ENCODE assay signal across 7 mouse cellular contexts in genomic region chr7:28268042-28268531, GRCm38 (mm10). TPM values are rescaled to one million over a fixed set of nuclear protein-coding genes. Genes with fewer than 3 reads are reported as not detected.
A peak's percentile ranks its signal among the peaks of the same experiment; 100 is the strongest.
DNase-seq lines count a peak whose midpoint lies in the region; ATAC-seq and TF ChIP-seq lines count a peak whose summit lies in the region.

No protein-coding gene starts in this region.

- peak; percentile 62 for ATAC-seq in intestine, postnatal 0 days
- peak; percentile 66 for ATAC-seq in limb, embryonic 12.5 days (ENCODE audit: insufficient number of reproducible peaks, insufficient read depth, low FRiP score, low TSS enrichment, low read depth)
- peak; percentile 84 for ATAC-seq in midbrain, embryonic 13.5 days

- peak overlapping the region; percentile 82 for H3K9ac ChIP-seq in intestine, postnatal 0 days (ENCODE audit: low read depth, low read length)
- peak overlapping the region; percentile 97 for H3K9ac ChIP-seq in limb, embryonic 12.5 days (replicated peaks)
- peak overlapping the region; percentile 100 for H3K9ac ChIP-seq in midbrain, embryonic 13.5 days (replicated peaks)

- TF ChIP-seq CTCF in intestine, postnatal 0 days (IDR thresholded peaks at IDR 0.05; ENCODE audit: low read depth) = no peak

- WGBS in intestine, postnatal 0 days = under 1% methylated on average over 60 of the region's 62 CpGs
- under 1% methylated on average over 62 of the region's 62 CpGs for WGBS in limb, embryonic 12.5 days
- WGBS in midbrain, embryonic 13.5 days = under 1% methylated on average over 52 of the region's 62 CpGs

- H3K9me3 ChIP-seq in intestine, postnatal 0 days (ENCODE audit: control insufficient read depth) = no peaks in the 10 kb centered on the region
- peaks cover 11% of the 10 kb centered on the region; the same call in 1 of the 2 replicates for H3K9me3 ChIP-seq in limb, embryonic 12.5 days
- H3K9me3 ChIP-seq in midbrain, embryonic 13.5 days = 0 out of 2 replicates have a peak, but pooled peaks cover 3% of the 10 kb centered on the region

- H3K36me3 ChIP-seq in intestine, postnatal 0 days (ENCODE audit: control insufficient read depth, insufficient read depth) = peaks cover 3% of the 10 kb centered on the region; the same call in 1 of the 2 replicates
- H3K36me3 ChIP-seq in limb, embryonic 12.5 days = peaks cover 32% of the 10 kb centered on the region
- H3K36me3 ChIP-seq in midbrain, embryonic 13.5 days = peaks cover 32% of the 10 kb centered on the region

- peak overlapping the region; percentile 89 for H3K4me2 ChIP-seq in intestine, postnatal 0 days (replicated peaks; ENCODE audit: low read depth)
- peak overlapping the region; percentile 79 for H3K4me2 ChIP-seq in limb, embryonic 12.5 days
- H3K4me2 ChIP-seq in midbrain, embryonic 13.5 days (replicated peaks) = peak overlapping the region; percentile 86

- peak overlapping the region; percentile 73 for H3K27ac ChIP-seq in intestine, postnatal 0 days (ENCODE audit: low read depth, low read length)
- peak overlapping the region; percentile 92 for H3K27ac ChIP-seq in limb, embryonic 12.5 days
- peak overlapping the region; percentile 97 for H3K27ac ChIP-seq in midbrain, embryonic 13.5 days

- no peaks in the 10 kb centered on the region for H3K4me1 ChIP-seq in intestine, postnatal 0 days (replicated peaks; ENCODE audit: control insufficient read depth, insufficient read depth, low read length)
- peaks cover 7% of the 10 kb centered on the region; the same call in 1 of the 2 replicates for H3K4me1 ChIP-seq in limb, embryonic 12.5 days (replicated peaks)
- H3K4me1 ChIP-seq in midbrain, embryonic 13.5 days (replicated peaks) = peaks cover 17% of the 10 kb centered on the region

- H3K4me3 ChIP-seq in intestine, postnatal 0 days (ENCODE audit: low read depth, low read length) = peak overlapping the region; percentile 73
- peak overlapping the region; percentile 92 for H3K4me3 ChIP-seq in limb, embryonic 12.5 days (replicated peaks)
- peak overlapping the region; percentile 94 for H3K4me3 ChIP-seq in midbrain, embryonic 13.5 days (replicated peaks)

- peak; percentile 40 for DNase-seq in adrenal gland, adult 8-10 months
- peak; percentile 65 for DNase-seq in embryo, embryonic 10.5 days (ENCODE audit: low spot score)
- DNase-seq in heart, adult 18-20 months = peak; percentile 62 to 69
- DNase-seq in spleen, postnatal 36 days (ENCODE audit: low spot score in 2 of 2) = peak; percentile 8 to 12

- no peaks in the 10 kb centered on the region for H3K27me3 ChIP-seq in intestine, postnatal 0 days (replicated peaks; ENCODE audit: control insufficient read depth, insufficient read depth, low read length)
- H3K27me3 ChIP-seq in limb, embryonic 12.5 days = no peaks in the 10 kb centered on the region
- H3K27me3 ChIP-seq in midbrain, embryonic 13.5 days = no peaks in the 10 kb centered on the region

RNA-seq across cellular contexts. Expression of gene Eid2, which starts 0.4 kb away (rescaled TPM):
- total RNA-seq in adrenal gland, adult 8-10 months (2022) = 10 to 100 TPM; 22.6 to 28.2 (median 24.6) TPM
- total RNA-seq in heart, adult 18-20 months (2021) = 10 to 100 TPM; 11.5 to 12.4 TPM
- polyA plus RNA-seq in intestine, postnatal 0 days (2015; fragmentation: Nextera tagmentation; extraction: Ambion mirVana) = 3.1 and 3.7 TPM in 2 replicates
- polyA plus RNA-seq in limb, embryonic 12.5 days (2016; fragmentation: Nextera tagmentation; extraction: Ambion mirVana) = 5.4 and 18.9 TPM in 2 replicates
- polyA plus RNA-seq in midbrain, embryonic 13.5 days (2015; fragmentation: Nextera tagmentation; extraction: Ambion mirVana) = 3.8 and 4.3 TPM in 2 replicates

RNA-seq across cellular contexts. Expression of gene Eid2b, which starts 9.5 kb away (rescaled TPM):
- 10 to 100 TPM; 17.2 to 19.9 (median 18.7) TPM for total RNA-seq in adrenal gland, adult 8-10 months (2022)
- total RNA-seq in heart, adult 18-20 months (2021) = 10 to 100 TPM; 13.9 to 15.5 TPM
- 6.8 and 7.0 TPM in 2 replicates for polyA plus RNA-seq in intestine, postnatal 0 days (2015; fragmentation: Nextera tagmentation; extraction: Ambion mirVana)
- 17.6 and 18.5 TPM in 2 replicates for polyA plus RNA-seq in limb, embryonic 12.5 days (2016; fragmentation: Nextera tagmentation; extraction: Ambion mirVana)
- 36.7 and 41.4 TPM in 2 replicates for polyA plus RNA-seq in midbrain, embryonic 13.5 days (2015; fragmentation: Nextera tagmentation; extraction: Ambion mirVana)

RNA-seq across cellular contexts. Expression of gene Selenov, which starts 22.9 kb away (rescaled TPM):
- total RNA-seq in adrenal gland, adult 8-10 months (2022) = under 1 TPM in 1 of 4 experiments, not detected in 3; 0.28 TPM
- total RNA-seq in heart, adult 18-20 months (2021) = not detected
- polyA plus RNA-seq in intestine, postnatal 0 days (2015; fragmentation: Nextera tagmentation; extraction: Ambion mirVana) = 0.24 TPM in 1 of 2 replicates, not detected in the other
- not detected in 2 replicates for polyA plus RNA-seq in limb, embryonic 12.5 days (2016; fragmentation: Nextera tagmentation; extraction: Ambion mirVana)
- polyA plus RNA-seq in midbrain, embryonic 13.5 days (2015; fragmentation: Nextera tagmentation; extraction: Ambion mirVana) = 0.44 and 1.00 TPM in 2 replicates

RNA-seq across cellular contexts. Expression of gene Dll3, which starts 34.0 kb away (rescaled TPM):
- under 1 TPM; 0.14 to 0.62 (median 0.40) TPM for total RNA-seq in adrenal gland, adult 8-10 months (2022)
- total RNA-seq in heart, adult 18-20 months (2021) = not detected
- polyA plus RNA-seq in intestine, postnatal 0 days (2015; fragmentation: Nextera tagmentation; extraction: Ambion mirVana) = 0.90 and 0.95 TPM in 2 replicates
- polyA plus RNA-seq in limb, embryonic 12.5 days (2016; fragmentation: Nextera tagmentation; extraction: Ambion mirVana) = 3.5 and 3.7 TPM in 2 replicates
- polyA plus RNA-seq in midbrain, embryonic 13.5 days (2015; fragmentation: Nextera tagmentation; extraction: Ambion mirVana) = 29.3 and 41.5 TPM in 2 replicates

RNA-seq across cellular contexts. Expression of gene Timm50, which starts 43.8 kb away (rescaled TPM):
- 10 to 100 TPM; 68.5 to 83.7 (median 71.2) TPM for total RNA-seq in adrenal gland, adult 8-10 months (2022)
- 10 to 100 TPM; 66.3 to 66.6 TPM for total RNA-seq in heart, adult 18-20 months (2021)
- polyA plus RNA-seq in intestine, postnatal 0 days (2015; fragmentation: Nextera tagmentation; extraction: Ambion mirVana) = 68.8 and 69.7 TPM in 2 replicates
- 166 and 169 TPM in 2 replicates for polyA plus RNA-seq in limb, embryonic 12.5 days (2016; fragmentation: Nextera tagmentation; extraction: Ambion mirVana)
- polyA plus RNA-seq in midbrain, embryonic 13.5 days (2015; fragmentation: Nextera tagmentation; extraction: Ambion mirVana) = 153 TPM in 2 replicates

Comparison
In these comparisons a context has a peak if more than half of its experiments do, and no peak if none do; other contexts are left out.
1. Peak in every context shown above with its lines: DNase-seq, ATAC-seq, H3K4me3 ChIP-seq and H3K27ac ChIP-seq.
2. DNase-seq: peak in every context shown above with its lines; median percentile 66 in heart, adult 18-20 months; 65 in embryo, embryonic 10.5 days; 40 in adrenal gland, adult 8-10 months; 10 in spleen, postnatal 36 days.